Mouse (Mus musculus): ENCODE results near the gene Ripply1. TPM values are rescaled to one million over a fixed set of nuclear protein-coding genes. Genes with fewer than 3 reads are reported as not detected.

Ripply1 gene
- 2.0 and 2.5 TPM in 2 replicates for polyA plus RNA-seq (2015; fragmentation: Nextera tagmentation; extraction: Ambion mirVana)

DNA sequence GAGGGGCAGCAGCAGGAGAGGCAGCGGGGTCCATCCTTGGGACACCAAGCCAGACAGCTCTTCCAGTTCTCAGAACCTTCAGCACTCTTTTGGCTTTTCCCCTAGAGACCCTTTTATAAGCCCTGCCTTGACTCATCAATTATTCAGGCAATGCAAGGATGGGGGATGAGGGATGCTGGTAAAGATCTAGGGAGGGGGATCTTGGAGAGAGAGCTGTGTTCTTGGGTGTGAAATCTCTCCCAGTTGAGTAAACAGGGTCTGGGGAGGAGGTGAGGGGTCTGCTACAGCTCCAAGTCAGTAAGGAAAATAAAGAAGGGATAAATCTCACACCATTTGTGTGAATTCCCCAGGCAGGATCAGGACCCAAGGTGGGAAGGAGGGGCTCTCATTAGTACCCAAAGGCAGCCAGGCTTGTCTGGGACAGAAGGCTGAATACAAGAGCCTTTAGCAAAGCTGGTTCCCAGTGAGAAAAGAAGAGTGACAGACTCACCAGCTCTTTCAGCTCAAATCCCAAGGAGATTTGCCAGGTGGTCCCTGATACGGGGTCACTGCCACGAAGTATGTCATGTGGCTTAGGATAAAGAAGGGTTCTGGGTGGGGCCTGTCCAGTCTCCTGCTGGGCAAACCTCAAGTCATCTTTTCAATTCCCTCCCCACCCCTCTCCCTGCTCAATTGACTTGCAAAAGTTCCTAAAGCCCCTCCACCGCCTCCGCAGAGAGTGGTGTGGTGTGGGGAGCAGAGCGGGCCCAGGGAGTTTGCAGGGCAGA, at the start of gene Ripply1:
Gene Ripply1 (minus strand): TSS at position 76 of the 767 bp plus-strand sequence.

DNA sequence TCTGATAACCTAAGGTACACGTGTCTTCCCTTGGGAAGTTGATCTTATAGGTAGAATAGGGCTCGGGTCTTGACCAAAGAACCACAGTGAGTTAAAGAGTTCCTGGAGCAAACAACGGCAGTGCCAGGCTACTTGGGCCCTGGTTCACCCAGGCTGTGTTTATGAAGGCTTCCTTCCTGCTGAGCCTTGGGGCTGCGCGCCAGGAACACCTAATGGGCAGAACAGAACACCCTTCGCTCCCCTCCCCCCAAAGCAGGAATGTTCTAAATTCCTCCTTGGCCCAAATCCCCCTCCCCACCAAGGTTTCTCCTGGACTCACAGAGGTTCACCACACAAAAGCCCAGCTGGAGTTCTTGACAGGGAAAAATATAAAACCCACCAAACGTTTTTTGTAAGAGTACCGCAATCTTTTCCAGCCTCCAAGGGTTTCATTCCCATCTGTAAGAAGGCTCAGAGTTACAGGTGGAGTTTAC, 18.3 kb upstream of the Ripply1 start, which contains the start of gene Cldn2:
Gene Cldn2 (plus strand): TSS at position 423 of the 473 bp plus-strand sequence.

Other genes starting within 250 kb of the Ripply1 start
- 26.4 and 31.4 TPM in 2 replicates for gene Rnf128, start 219.0 kb downstream of the Ripply1 start, polyA plus RNA-seq (2015; fragmentation: Nextera tagmentation; extraction: Ambion mirVana)
- gene Tbc1d8b, start 97.4 kb downstream of the Ripply1 start, polyA plus RNA-seq (2015; fragmentation: Nextera tagmentation; extraction: Ambion mirVana): 1.4 TPM in 2 replicates
- gene Gm15013, start 67.9 kb downstream of the Ripply1 start, polyA plus RNA-seq (2015; fragmentation: Nextera tagmentation; extraction: Ambion mirVana): 0.22 TPM in 1 of 2 replicates, not detected in the other
- gene Cldn2, start 18.5 kb upstream of the Ripply1 start, polyA plus RNA-seq (2015; fragmentation: Nextera tagmentation; extraction: Ambion mirVana): 2.3 and 2.4 TPM in 2 replicates
- gene Morc4, start 89.3 kb upstream of the Ripply1 start, polyA plus RNA-seq (2015; fragmentation: Nextera tagmentation; extraction: Ambion mirVana): 24.4 and 27.8 TPM in 2 replicates
- 1.4 and 1.9 TPM in 2 replicates for gene Rbm41, start 216.2 kb upstream of the Ripply1 start, polyA plus RNA-seq (2015; fragmentation: Nextera tagmentation; extraction: Ambion mirVana)

Measured in skeletal muscle tissue, postnatal 0 days (tissue).